Mouse (Mus musculus) cerebellum, adult 18-20 months (tissue): ENCODE results near the gene Sarm1.

Experiments
- DNase-seq, 2 experiments: peaks; one replicate each; pipeline ENCODE4 v3.0.0; 2021

Sarm1 gene

GRCm38 (mm10) chr11:78512025-78512957 is 14.7 kb upstream of the Sarm1 start, which contains the start of the genes Tmem199 and Poldip2:
Gene Tmem199 (minus strand): TSS chr11:78512172.
Gene Poldip2 (plus strand): TSS chr11:78512193.
- peak; percentile 89 to 91 for DNase-seq

GRCm38 (mm10) chr11:78509148-78509547 is 11.6 kb upstream of the Sarm1 start:
- no peak for DNase-seq

- DNase-seq: no peak
These were observed 7.9 kb upstream of the Sarm1 start for GRCm38 (mm10) chr11:78505430-78505829.

GRCm38 (mm10) chr11:78502909-78503650 is 5.5 kb upstream of the Sarm1 start, which contains the start of gene Sebox:
Gene Sebox (plus strand): TSS chr11:78503447.
- DNase-seq: peak; percentile 87 to 93

GRCm38 (mm10) chr11:78501529-78501928 is 4.0 kb upstream of the Sarm1 start:
- no peak for DNase-seq

GRCm38 (mm10) chr11:78500623-78501202 is 3.2 kb upstream of the Sarm1 start:
- no peak for DNase-seq

- DNase-seq: no peak
These were observed 2.0 kb upstream of the Sarm1 start for GRCm38 (mm10) chr11:78499543-78499942.

GRCm38 (mm10) chr11:78499004-78499403 is 1.4 kb upstream of the Sarm1 start, which contains the start of gene Vtn:
Gene Vtn (plus strand): TSS chr11:78499091.
- DNase-seq: no peak

- DNase-seq: peak; percentile 56 to 71
These were observed 448 bp downstream of the Sarm1 start for GRCm38 (mm10) chr11:78497071-78497541.

- no peak for DNase-seq
These were observed 1.6 kb downstream of the Sarm1 start for GRCm38 (mm10) chr11:78495904-78496303.

GRCm38 (mm10) chr11:78490781-78491241 is 6.7 kb downstream of the Sarm1 start:
- peak; percentile 78 to 79 for DNase-seq

- peak; percentile 80 to 89 for DNase-seq
These were observed 9.4 kb downstream of the Sarm1 start for GRCm38 (mm10) chr11:78488168-78488567.

- DNase-seq: no peak
These were observed 13.9 kb downstream of the Sarm1 start for GRCm38 (mm10) chr11:78483639-78484038.

- no peak for DNase-seq
These were observed 22.3 kb downstream of the Sarm1 start for GRCm38 (mm10) chr11:78475289-78475688.

- no peak for DNase-seq
These were observed 26.0 kb downstream of the Sarm1 start for GRCm38 (mm10) chr11:78471326-78472103.

GRCm38 (mm10) chr11:78467932-78468331 is 29.6 kb downstream of the Sarm1 start:
- no peak for DNase-seq

- no peak for DNase-seq
These were observed 30.0 kb downstream of the Sarm1 start for GRCm38 (mm10) chr11:78467515-78467914.

GRCm38 (mm10) chr11:78466242-78466912 is 31.2 kb downstream of the Sarm1 start:
- DNase-seq: no peak

- DNase-seq: peak; percentile 60 to 66
These were observed 31.9 kb downstream of the Sarm1 start, which contains the start of gene Slc46a1 for GRCm38 (mm10) chr11:78465568-78466180. Gene Slc46a1 (plus strand): TSS chr11:78465697.

- no peak for DNase-seq
These were observed 32.4 kb downstream of the Sarm1 start for GRCm38 (mm10) chr11:78465116-78465515.
